Mouse (Mus musculus) heart, adult 2 months (tissue): ENCODE data around the gene Prmt7. TPM values are rescaled to one million over a fixed set of nuclear protein-coding genes. Genes with fewer than 3 reads are reported as not detected.
A peak's percentile ranks its signal among the peaks of the same experiment; 100 is the strongest.

ENCODE experiments used
- DNase-seq, 2 experiments: peaks; one replicate each; pipeline ENCODE4 v3.0.0; 2021
- H3K27ac ChIP-seq: fragments of 200-600 bp; 2 replicates; pipeline ENCODE4 v1.8.1; 2022
- H3K27me3 ChIP-seq: fragments of 200-500 bp; 2 replicates; pipeline ENCODE4 v1.6.1; 2012; ENCODE audit warnings: mild to moderate bottlenecking, low read length, inconsistent platforms, mixed read lengths; ENCODE audit not compliant: control insufficient read depth, insufficient read depth
- H3K36me3 ChIP-seq: fragments of 200-500 bp; 2 replicates; pipeline ENCODE4 v1.6.1; 2012; ENCODE audit warnings: low read length, inconsistent platforms; ENCODE audit not compliant: control insufficient read depth, insufficient read depth
- H3K4me1 ChIP-seq: fragments of 200-500 bp; 2 replicates; pipeline ENCODE4 v1.6.1; 2011; ENCODE audit warnings: low read length; ENCODE audit not compliant: control insufficient read depth, insufficient read depth
- H3K4me3 ChIP-seq: fragments of 200-600 bp; 2 replicates; pipeline ENCODE4 v1.8.1; 2022
- H3K79me2 ChIP-seq: fragments of 200-500 bp; replicated peaks from 2 replicates; pipeline ENCODE4 v1.6.1; 2012; ENCODE audit warnings: mild to moderate bottlenecking, inconsistent platforms, low read length, moderate library complexity, mixed read lengths; ENCODE audit not compliant: control insufficient read depth, insufficient read depth
- H3K9ac ChIP-seq: fragments of 200-500 bp; 2 replicates; pipeline ENCODE4 v1.6.1; 2012; ENCODE audit warnings: low read depth, mild to moderate bottlenecking, control low read depth, inconsistent platforms, low read length, mixed read lengths
- CTCF ChIP-seq: fragments of 200-600 bp; IDR thresholded peaks from 2 replicates; pipeline ENCODE4 v1.8.1; 2022; ENCODE audit warnings: antibody characterized with exemption, mild to moderate bottlenecking, moderate library complexity
- EP300 ChIP-seq: fragments of 200-500 bp; IDR thresholded peaks from 2 replicates; pipeline ENCODE4 v1.6.1; 2011; ENCODE audit warnings: low read depth, low read length, control low read depth; ENCODE audit not compliant: insufficient read depth
- POLR2A ChIP-seq: fragments of 200-500 bp; IDR thresholded peaks from 2 replicates; pipeline ENCODE4 v1.6.1; 2011; ENCODE audit warnings: mild to moderate bottlenecking, low read depth, low read length, control low read depth; ENCODE audit not compliant: insufficient read depth
- WGBS: fragments of 180-500 bp; shearing (Covaris S2); methylation state at CpG from one replicate; pipeline ENCODE4 v1.1.7; 2018; 5-methylcytosine and 5-hydroxymethylcytosine counted together
- intact Hi-C: fragments of 180-260 bp; cut with DNase I; formaldehyde crosslinking; loops from one replicate; pipeline ENCODE4 v1.15.1; 2025
- polyA plus RNA-seq: library from polyadenylated mRNA; depleted of rRNA; stranded (reverse); fragments of >200 nt; gene quantifications from 2 replicates; pipeline ENCODE4 v1.2.3, GENCODE M21; 2012
- total RNA-seq, 2 experiments: library from RNA; stranded (reverse); gene quantifications; 2 replicates each; pipeline ENCODE4 v1.2.3; 2021

The Prmt7 gene
- total and polyA plus RNA-seq, 3 experiments: 21.7 to 26.3 (median 22.9) TPM

GRCm38 (mm10) chr8:106232751-106233150 is 22.0 kb downstream of the Prmt7 start:
- no peaks in the 10 kb centered on the region for H3K27me3 ChIP-seq
- intact Hi-C loops: no loop called here
- TF ChIP-seq CTCF: no peak
- no peak for TF ChIP-seq EP300
- no peak for TF ChIP-seq POLR2A
- H3K79me2 ChIP-seq: no peaks in the 10 kb centered on the region
- no peak overlapping the region for H3K27ac ChIP-seq
- no peak overlapping the region for H3K4me3 ChIP-seq
- WGBS: 58% methylated on average over 3 of the region's 3 CpGs
- no peak overlapping the region for H3K9ac ChIP-seq
- DNase-seq: no peak
- H3K36me3 ChIP-seq: no peaks in the 10 kb centered on the region
- H3K4me1 ChIP-seq: no peaks in the 10 kb centered on the region

GRCm38 (mm10) chr8:106234567-106235261 is 24.0 kb downstream of the Prmt7 start:
- H3K27ac ChIP-seq: no peak overlapping the region
- no peak overlapping the region for H3K9ac ChIP-seq
- TF ChIP-seq POLR2A: no peak
- TF ChIP-seq EP300: no peak
- TF ChIP-seq CTCF: no peak
- H3K27me3 ChIP-seq: no peaks in the 10 kb centered on the region
- intact Hi-C loops: no loop called here
- no peaks in the 10 kb centered on the region for H3K36me3 ChIP-seq
- no peaks in the 10 kb centered on the region for H3K4me1 ChIP-seq
- no peak for DNase-seq
- no peak overlapping the region for H3K4me3 ChIP-seq
- no peaks in the 10 kb centered on the region for H3K79me2 ChIP-seq
- 85% methylated on average over 17 of the region's 17 CpGs for WGBS

DNA sequence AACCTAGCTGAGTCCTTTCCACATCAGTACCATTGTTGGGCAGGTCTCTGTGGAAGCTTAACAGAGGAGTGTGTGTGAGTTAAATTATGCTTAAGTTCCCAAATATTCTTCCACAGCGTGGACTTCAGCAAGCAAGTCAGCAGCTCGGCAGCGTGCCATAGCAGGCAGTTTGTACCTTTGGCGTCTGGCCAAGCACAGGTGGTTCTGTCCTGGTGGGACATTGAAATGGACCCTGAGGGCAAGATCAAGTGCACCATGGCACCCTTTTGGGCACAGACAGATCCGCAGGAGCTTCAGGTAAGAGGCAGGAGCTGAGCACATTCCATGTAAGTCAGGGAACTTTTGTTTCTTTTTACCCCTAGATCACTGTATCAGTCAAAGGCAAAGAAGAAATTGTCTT is 26.4 kb downstream of the Prmt7 start:
- no peak overlapping the region for H3K27ac ChIP-seq
- no peak overlapping the region for H3K4me3 ChIP-seq
- no peaks in the 10 kb centered on the region for H3K79me2 ChIP-seq
- 87% methylated on average over 5 of the region's 5 CpGs for WGBS
- no peaks in the 10 kb centered on the region for H3K27me3 ChIP-seq
- H3K9ac ChIP-seq: no peak overlapping the region
- H3K4me1 ChIP-seq: no peaks in the 10 kb centered on the region
- H3K36me3 ChIP-seq: no peaks in the 10 kb centered on the region
- no peak for DNase-seq
- intact Hi-C loops: no loop called here
- no peak for TF ChIP-seq EP300
- TF ChIP-seq POLR2A: no peak
- no peak for TF ChIP-seq CTCF

DNA sequence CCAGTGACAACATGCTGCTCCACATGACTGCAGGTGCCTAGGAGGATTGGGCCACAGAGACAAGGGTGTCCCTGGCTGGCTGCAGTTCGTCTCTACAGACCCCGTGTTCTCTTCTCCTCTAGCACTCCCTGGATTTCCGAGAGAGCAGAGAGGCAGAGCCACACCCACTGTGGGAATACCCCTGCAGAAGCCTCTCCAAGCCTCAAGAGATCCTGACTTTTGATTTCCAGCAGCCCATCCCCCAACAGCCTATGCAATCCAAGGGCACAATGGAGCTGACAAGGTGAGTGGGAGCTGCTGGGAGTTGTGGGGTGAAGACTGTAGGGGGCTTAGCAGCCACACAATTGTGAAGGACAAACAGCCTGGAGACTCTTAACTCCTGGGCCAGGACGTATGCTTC is 39.5 kb downstream of the Prmt7 start:
- no peaks in the 10 kb centered on the region for H3K27me3 ChIP-seq
- H3K4me3 ChIP-seq: no peak overlapping the region
- H3K79me2 ChIP-seq: no peaks in the 10 kb centered on the region
- no peaks in the 10 kb centered on the region for H3K4me1 ChIP-seq
- WGBS: 69% methylated on average over 4 of the region's 4 CpGs
- no peak for TF ChIP-seq EP300
- TF ChIP-seq CTCF: no peak
- no peak for TF ChIP-seq POLR2A
- H3K36me3 ChIP-seq: no peaks in the 10 kb centered on the region
- intact Hi-C loops: no loop called here
- H3K9ac ChIP-seq: no peak overlapping the region
- DNase-seq: no peak
- H3K27ac ChIP-seq: no peak overlapping the region

- WGBS: 82% methylated on average over 1 of the region's 1 CpGs
- Histone ChIP-seq H3K79me2 (no peaks in the 10 kb centered on the region), H3K4me1 (no peaks in the 10 kb centered on the region), H3K4me3 (no peak overlapping the region), H3K27me3 (no peaks in the 10 kb centered on the region), H3K9ac (no peak overlapping the region), H3K36me3 (no peaks in the 10 kb centered on the region), H3K27ac (no peak overlapping the region)
- TF ChIP-seq EP300: no peak
- TF ChIP-seq CTCF: peak; percentile 50
- TF ChIP-seq POLR2A: no peak
- intact Hi-C loops: no loop called here
- no peak for DNase-seq
These were observed 47.4 kb downstream of the Prmt7 start for GRCm38 (mm10) chr8:106258169-106258568.

DNA sequence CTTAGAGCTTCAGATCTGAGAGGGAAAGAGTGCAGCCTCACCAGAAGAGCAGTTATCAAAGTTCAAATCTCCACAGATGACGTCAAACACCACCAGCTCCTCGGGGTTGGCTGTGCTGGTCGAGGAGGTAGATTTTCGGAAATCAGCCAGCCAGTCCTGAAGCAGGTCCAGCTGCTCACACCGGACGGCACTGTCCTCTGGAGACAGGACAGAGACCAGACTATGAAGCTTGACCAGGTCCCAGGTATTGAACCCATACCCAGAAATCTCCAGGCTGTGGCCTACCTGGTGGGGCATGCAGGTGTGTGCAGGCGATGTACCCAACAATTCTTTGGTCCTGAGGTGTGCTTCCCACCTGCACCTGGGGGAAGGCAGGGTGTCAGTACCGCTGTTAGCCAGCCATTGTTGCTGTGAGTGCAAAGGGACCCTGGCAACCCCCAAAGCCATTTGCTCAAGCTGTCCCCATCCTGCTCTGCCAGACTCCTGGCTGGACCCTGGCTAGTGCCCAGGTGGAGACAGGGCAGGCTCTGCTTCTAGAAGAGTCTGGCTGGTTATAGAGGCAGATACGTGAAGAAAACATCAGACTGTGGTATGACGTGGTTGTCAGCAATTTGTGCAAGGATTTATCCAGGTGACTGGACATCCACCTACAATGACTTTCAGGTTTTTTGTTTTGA is 49.0 kb downstream of the Prmt7 start:
- Histone ChIP-seq H3K27ac (no peak overlapping the region), H3K4me3 (no peak overlapping the region), H3K79me2 (no peaks in the 10 kb centered on the region), H3K27me3 (no peaks in the 10 kb centered on the region), H3K36me3 (no peaks in the 10 kb centered on the region), H3K9ac (no peak overlapping the region), H3K4me1 (no peaks in the 10 kb centered on the region)
- WGBS: 88% methylated on average over 10 of the region's 10 CpGs
- DNase-seq: no peak
- intact Hi-C loops: loop anchor here (5.0 kb wide), 1 partner anchor 143 kb away; no protein-coding TSS in a partner anchor
- TF ChIP-seq EP300: no peak
- TF ChIP-seq POLR2A: no peak
- TF ChIP-seq CTCF: no peak
